In the genomic region with DNA sequence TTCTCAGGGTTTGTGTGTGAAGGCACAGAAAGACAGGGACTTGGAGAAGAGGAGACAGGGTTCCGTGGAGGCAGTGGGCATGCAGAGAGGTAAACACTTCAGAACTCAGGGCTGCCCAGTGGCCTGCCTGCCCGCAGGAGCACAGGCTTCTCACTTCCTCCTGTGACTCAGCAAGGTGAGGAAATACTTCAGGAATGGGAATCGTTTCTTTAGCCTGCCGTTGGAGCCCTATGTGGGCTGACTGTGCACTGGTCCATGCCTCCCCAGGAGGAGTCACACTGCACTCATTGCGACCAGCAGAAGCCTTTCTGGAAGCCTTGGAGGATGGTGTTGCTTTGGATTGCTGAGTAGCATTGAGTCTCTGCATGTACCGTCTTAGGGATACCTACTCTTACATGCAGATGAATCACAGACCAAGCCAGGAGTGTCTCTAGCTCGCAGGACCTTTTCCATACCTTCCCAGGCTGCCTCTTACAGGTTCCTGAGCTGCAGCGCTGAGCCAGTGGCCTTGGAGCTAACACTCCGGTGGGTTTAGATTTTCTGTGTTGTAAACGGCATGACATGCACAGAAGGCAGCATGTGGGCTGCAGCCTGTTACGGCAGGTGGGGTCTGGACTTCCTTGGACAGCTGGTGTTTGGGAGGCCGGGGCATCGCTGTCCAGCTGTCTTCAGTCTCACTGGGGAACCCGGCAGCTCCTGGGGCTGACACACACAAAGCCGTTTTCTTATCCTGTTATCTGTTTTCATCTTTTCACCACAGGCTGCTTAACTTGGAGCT, we compare ENCODE assay signal across 8 mouse cellular contexts. TPM values are rescaled to one million over a fixed set of nuclear protein-coding genes. Genes with fewer than 3 reads are reported as not detected.
DNase-seq lines count a peak whose midpoint lies in the region; ATAC-seq lines count a peak whose summit lies in the region.
"Had no signal": no experiment of that assay in that cellular context is flagged by ENCODE, and none has a peak within 500 bp of the region (broad histone marks: within the 10 kb centered on the region; RNA-seq: fewer than 3 reads in every experiment).

No protein-coding gene starts in this region.

- DNase-seq in limb, embryonic 10.5 days (ENCODE audit: low spot score): no peak
- DNase-seq in gonadal fat pad, adult 2 months (ENCODE audit: low read depth): peak; percentile 16
- peak; percentile 4 for DNase-seq in retina, postnatal 7 days (ENCODE audit: low read depth, low spot score)
- DNase-seq in adipocyte (ENCODE audit: low spot score): no peak
- no peak for DNase-seq in heart, adult 9 months (ENCODE audit: low spot score in 2 of 2)

- no peak overlapping the region for H3K4me2 ChIP-seq in limb, embryonic 13.5 days (replicated peaks)
- H3K4me2 ChIP-seq: stomach, embryonic 15.5 days had no signal

- no peaks in the 10 kb centered on the region for H3K9me3 ChIP-seq in limb, embryonic 13.5 days
- H3K9me3 ChIP-seq in limb, embryonic 10.5 days (replicated peaks): no peaks in the 10 kb centered on the region
- H3K9me3 ChIP-seq: stomach, embryonic 15.5 days had no signal

- no peaks in the 10 kb centered on the region for H3K27me3 ChIP-seq in limb, embryonic 13.5 days
- no peaks in the 10 kb centered on the region for H3K27me3 ChIP-seq in limb, embryonic 10.5 days (ENCODE audit: low read depth, poor library complexity, severe bottlenecking)
- H3K27me3 ChIP-seq: stomach, embryonic 15.5 days had no signal

- 61% methylated on average over 15 of the region's 15 CpGs for WGBS in limb, embryonic 13.5 days
- WGBS in limb, embryonic 10.5 days: 76% methylated on average over 15 of the region's 15 CpGs

- no peak overlapping the region for H3K27ac ChIP-seq in limb, embryonic 13.5 days
- H3K27ac ChIP-seq in limb, embryonic 10.5 days: no peak overlapping the region
- H3K27ac ChIP-seq: stomach, embryonic 15.5 days had no signal

- ATAC-seq in limb, embryonic 13.5 days (ENCODE audit: low FRiP score, low read depth): peak; percentile 81
- ATAC-seq in megakaryocyte, adult 5-6 weeks (ENCODE audit: poor library complexity, severe bottlenecking): peak; percentile 33; the same call in 1 of the 2 replicates

- 0 out of 2 replicates have a peak, but pooled peaks cover 4% of the 10 kb centered on the region for H3K4me1 ChIP-seq in limb, embryonic 13.5 days
- H3K4me1 ChIP-seq in limb, embryonic 10.5 days: 0 out of 2 replicates have a peak, but pooled peaks cover 4% of the 10 kb centered on the region
- H3K4me1 ChIP-seq: stomach, embryonic 15.5 days had no signal

- H3K9ac ChIP-seq in limb, embryonic 13.5 days: no peak overlapping the region
- H3K9ac ChIP-seq: stomach, embryonic 15.5 days had no signal

- H3K4me3 ChIP-seq in limb, embryonic 13.5 days: no peak overlapping the region
- H3K4me3 ChIP-seq in limb, embryonic 10.5 days: no peak overlapping the region
- H3K4me3 ChIP-seq: stomach, embryonic 15.5 days had no signal

- no peaks in the 10 kb centered on the region for H3K36me3 ChIP-seq in limb, embryonic 13.5 days
- no peaks in the 10 kb centered on the region for H3K36me3 ChIP-seq in limb, embryonic 10.5 days
- H3K36me3 ChIP-seq: stomach, embryonic 15.5 days had no signal

RNA-seq across cellular contexts. Expression of a gene that starts 34.4 kb away (rescaled TPM):
- 9.2 and 9.7 TPM in 2 replicates for polyA plus RNA-seq in limb, embryonic 13.5 days (2015; fragmentation: Nextera tagmentation; extraction: Ambion mirVana)
- 7.1 and 7.4 TPM in 2 replicates for polyA plus RNA-seq in limb, embryonic 10.5 days (2016; fragmentation: Nextera tagmentation; extraction: Ambion mirVana)
- polyA plus RNA-seq in gonadal fat pad, adult 2 months (2012; rRNA removed): 2.4 and 2.9 TPM in 2 replicates
- total RNA-seq in megakaryocyte, adult 5-6 weeks (2015): 0.67 and 2.7 TPM in 2 replicates
- total RNA-seq in megakaryocyte, adult 5-6 weeks (2017): 0.37 and 0.40 TPM in 2 replicates

Comparison
In these comparisons a context has a peak if more than half of its experiments do, and no peak if none do; other contexts are left out.
1. DNase-seq: peak in gonadal fat pad, adult 2 months (single experiment) and retina, postnatal 7 days (single experiment); none in limb, embryonic 10.5 days (single experiment), adipocyte (single experiment) and heart, adult 9 months (0 of 2).